Mouse (Mus musculus): Measurements from ENCODE around the gene Tbpl2.

Tbpl2 gene

DNA sequence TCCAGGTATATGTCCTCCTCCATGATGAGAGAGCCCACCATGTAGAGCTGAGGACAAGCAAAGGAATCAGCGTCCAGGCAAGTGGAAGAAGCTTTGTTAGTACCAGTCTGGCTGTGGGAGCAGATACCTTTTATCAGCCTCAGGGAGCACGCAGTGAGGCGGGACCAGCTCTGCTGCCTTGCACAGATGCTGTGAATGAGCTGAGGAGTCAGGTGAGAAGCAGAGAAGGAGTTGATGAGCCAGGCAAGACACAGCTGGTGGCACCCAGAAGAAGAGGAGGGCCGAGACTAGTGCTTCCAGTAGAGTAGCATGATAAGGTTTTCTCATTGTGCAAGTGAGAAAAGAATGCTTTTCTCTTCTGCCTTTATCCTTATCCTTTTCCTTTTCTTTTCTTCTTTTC, at the start of gene Tbpl2:
TSS of gene Tbpl2 (minus strand) at position 101 of the 400 bp plus-strand sequence.
- no peak for DNase-seq

DNA sequence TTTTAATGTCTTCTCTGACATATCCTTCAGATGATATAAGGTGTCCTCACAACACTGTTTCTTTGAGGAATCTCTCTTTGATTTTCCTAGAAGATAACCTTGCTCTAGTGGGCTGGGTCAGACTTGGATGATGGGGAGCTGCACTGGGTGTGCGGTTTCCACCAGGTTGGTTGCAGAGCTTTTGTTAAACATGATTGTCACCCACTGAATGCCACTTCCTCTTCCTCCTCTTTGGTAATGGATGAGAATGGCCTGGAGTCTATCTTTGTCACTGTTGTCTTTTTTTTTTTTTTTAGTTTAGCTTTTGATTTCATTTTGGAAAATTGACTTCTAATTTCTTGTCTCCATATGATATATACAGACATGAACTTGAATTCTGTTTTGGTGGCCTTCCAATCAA, 38.0 kb upstream of the Tbpl2 start:
- no peak for DNase-seq

DNA sequence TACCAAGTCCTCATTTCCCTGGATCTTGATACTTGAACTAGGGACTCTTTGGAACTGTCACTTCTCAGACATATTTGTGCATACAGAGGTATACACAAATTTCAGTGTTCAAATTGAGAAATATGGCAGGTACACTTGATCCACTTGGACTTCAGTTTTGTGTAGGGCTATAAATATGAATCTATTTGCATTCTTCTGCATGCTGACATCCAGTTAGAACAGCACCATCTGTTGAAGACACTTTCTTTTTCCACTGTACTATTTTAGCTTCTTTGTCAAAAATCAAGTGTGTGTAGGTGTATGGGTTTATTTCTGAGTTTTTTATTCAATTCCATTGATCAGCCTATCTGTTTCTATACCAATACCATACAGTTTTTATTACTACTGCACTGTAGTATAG, 12.7 kb upstream of the Tbpl2 start:
- no peak for DNase-seq

DNA sequence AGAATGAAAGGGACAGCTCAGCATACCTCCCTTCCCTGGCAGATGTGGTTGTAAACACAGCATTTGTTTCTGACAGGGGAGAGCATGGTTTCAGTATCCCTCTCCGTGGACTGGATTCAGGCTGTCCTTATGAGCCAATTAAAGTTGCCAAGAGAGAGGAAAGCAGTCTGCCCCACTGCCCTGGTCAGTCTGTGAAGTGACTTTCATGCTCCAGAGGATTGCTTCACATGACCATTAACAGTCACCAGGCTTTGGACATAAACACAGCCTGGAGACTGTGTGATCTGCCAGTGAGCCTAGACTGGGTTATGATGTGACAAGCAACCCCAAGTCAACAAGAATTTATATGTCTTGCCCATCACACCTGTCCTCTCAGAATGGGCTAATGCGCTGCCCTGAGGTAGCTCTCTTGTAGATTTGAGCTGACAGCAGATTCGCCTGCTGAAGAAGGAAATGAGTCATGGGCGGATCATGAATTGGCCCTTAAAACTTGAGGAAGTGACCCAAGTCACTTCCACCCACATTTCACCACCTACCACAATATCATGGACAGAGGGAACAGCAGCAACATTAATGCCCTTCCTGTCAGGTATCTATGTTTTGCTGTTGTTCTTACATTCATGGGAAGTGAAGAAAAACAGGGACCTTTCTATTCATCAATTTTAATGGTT, 7.4 kb upstream of the Tbpl2 start:
- no peak for DNase-seq

DNA sequence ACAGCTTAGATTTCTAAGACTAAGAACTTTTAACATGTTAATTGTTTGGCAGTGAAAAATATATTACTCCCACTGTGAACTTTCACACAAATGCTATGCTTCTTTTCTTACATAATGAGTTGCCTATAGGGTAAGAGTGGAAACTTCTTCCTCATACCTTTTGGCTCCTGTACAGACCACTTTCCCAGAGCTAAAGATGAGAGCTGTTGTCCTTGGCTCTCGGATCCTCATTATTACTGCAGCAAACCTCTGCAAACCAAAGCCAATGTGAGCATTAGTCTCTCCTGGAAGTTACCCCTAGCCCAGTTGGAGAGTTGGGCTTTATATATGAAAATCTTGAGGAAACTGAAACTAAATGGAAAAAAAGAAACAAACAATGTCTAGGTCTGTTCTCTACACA, 5.5 kb downstream of the Tbpl2 start:
- DNase-seq = no peak

DNA sequence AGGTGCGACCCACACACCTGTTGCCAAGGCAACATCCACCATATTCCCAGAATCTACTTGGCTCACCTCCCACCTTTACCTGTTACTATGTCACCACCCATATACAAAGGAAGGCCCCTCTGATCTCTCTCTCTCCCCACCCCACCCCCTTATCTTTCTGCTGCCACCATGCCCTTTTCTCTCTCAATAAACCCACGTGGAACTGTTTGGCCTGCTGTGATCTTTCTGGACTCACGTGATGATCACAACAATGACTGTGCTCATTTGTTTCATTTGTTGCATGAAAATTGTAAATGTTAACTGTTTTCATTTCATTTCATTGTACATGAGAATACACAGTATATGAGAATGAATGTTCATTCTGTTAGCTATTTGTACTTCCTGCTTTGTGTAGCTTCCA, 45.9 kb downstream of the Tbpl2 start:
- DNase-seq = no peak

DNA sequence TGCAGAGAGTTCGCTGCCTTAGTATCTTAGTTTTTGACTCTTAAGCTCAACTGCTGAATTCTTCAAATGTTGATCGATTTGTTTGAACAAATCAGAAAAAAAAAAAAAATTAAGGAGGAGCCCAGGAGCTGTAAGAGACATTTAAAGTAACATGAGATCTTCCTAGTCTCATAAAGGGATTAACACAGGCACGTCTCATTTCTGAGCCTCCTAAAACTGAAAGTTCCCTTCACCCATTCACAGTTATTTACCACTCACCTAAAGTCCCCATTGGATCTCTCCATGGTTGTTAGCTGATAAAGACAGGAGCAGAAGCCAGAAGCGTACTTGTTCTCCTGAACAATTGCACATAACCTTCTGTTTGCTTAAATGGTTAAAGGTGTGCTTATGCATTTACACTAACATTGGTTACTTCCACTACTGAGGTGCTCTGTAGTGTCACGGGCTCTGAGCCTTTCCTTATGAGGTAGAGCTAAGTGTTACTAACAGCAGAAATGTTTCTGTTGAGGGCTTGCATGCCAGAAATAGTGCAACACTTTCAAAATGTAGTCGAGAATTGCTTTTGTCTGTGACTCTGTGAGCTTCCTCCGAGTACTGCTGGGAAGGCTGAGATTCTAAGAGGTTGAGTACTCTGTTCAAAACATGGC, 46.9 kb downstream of the Tbpl2 start, which contains the start of gene Hnmt:
TSS of gene Hnmt (minus strand) at position 51 of the 647 bp plus-strand sequence.
- peak in 1 of 2 experiments; percentile 6 for DNase-seq

DNA sequence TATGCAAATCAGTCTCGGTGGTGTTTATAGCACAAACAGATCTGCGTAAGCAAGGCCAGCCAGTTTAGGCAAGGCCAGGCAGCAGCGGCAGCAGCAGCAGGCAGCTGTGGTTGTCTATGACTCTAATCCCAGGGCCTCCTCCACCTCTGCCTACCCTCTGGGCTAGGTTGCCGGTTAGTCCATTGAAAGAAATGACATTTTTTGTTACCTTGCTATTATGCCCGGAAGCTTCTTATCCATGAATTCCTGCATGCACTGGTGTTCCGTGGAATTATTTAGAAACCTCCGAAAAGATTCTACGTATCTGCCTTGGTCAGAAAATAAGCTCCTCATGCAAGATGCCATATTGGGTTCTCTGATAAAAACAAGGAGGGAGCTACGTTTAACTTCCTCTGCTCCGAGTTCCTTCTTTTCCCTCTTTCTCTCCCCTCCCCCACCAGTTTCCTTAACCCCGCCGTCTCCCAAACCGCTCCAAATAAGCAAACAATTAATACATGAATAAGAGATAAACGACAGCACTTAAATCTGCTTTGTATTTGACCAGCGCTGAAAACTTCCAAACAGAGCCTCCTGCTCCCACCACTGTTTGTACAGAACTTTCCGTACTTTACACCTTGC, 47.8 kb downstream of the Tbpl2 start:
- DNase-seq = peak; percentile 51 to 54

DNA sequence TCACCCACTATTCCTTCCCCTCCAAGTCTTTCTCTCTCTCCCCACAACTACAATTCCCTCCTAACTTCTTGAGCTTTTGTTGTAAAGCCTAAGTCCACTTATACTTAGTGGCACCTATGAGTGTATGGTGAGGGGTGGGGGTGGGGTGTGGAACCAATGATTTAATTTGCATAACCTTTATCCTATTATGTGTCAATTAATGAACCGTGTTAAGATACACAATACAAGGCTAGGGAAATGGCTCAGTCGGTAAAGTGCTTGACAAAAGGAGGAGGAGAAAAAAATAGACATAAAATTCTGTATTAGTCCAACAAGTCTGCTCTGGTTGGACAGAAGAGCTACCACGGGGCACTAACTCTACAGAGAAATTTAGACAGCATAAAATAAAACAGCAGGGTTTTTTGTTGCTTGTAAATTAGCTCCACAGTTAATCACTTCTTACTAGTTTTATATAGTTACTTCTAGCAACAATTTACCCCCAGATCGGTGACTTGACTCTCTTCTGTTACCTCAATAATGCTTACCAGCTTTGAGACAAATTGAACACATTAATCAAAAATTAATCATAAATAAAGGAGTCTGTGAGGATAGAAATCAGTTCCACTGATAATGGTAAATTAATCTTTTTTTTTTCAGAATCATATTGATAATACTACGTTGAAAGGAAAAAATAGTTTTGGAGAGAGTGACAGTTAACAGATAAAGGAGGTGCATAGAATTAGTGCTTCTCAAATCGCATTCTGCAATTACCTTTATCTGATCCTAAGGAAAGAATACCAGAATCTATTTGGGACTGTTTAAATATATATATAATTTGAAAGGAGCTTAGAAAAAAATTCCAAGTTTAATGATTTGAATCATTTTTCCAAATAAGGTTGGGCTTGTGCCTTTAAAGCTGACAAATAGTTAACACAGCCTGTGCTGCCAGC, 48.6 kb downstream of the Tbpl2 start:
- DNase-seq = no peak

DNA sequence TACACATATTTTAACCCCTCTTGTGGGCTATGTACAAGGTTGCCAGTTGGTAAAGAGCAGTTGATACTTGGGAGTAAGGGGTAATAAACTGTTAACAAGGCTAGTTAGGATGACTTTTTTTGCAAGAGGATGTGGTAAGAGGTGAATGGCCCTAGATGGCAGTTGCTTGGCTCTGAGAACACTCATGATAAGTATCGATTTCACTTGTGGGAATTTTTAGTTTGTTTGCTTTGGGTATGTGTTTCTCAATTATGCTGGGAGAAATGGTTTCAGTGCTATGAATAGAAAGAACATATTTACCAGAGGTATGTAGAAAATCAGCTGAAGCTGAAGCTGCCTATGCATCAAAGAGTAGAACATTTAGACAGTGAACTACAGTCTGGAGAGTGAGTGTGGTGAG, 53.5 kb downstream of the Tbpl2 start:
- peak in 1 of 2 experiments; percentile 27 for DNase-seq

DNA sequence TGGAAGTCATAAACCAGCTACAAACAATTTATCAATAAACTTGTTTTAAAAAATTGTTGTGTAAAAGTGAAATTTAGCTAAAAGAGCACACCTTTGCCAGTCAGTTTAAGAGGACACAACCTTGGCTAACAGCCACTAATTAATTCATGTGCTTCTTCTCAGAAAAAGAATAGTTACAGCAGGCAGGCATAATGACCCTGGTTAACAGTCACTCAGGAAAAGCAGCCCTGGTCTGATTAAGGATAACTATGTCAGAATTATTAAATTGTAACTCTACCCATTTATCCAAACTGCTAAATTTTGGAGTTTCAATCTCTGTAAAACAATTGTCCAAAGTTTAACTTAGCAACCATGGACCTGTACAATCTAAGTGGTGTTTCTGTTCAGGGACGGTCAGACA, 55.9 kb downstream of the Tbpl2 start:
- DNase-seq = no peak

Data from lung, adult 18-20 months (tissue).